Comparison of ENCODE assay signal across 20 mouse cellular contexts in genomic region chr5:106036176-106036575, GRCm38 (mm10).
DNase-seq lines count a peak whose midpoint lies in the region; ATAC-seq and TF ChIP-seq lines count a peak whose summit lies in the region.
"Had no signal": no experiment of that assay in that cellular context is flagged by ENCODE, and none has a peak within 500 bp of the region (broad histone marks: within the 10 kb centered on the region; RNA-seq: fewer than 3 reads in every experiment).

No protein-coding gene starts in this region.

- H3K27ac ChIP-seq in heart, embryonic 15.5 days = no peak overlapping the region
- no peak overlapping the region for H3K27ac ChIP-seq in kidney, postnatal 0 days
- H3K27ac ChIP-seq: forebrain, embryonic 12.5 days; heart, embryonic 10.5 days; hindbrain, embryonic 10.5 days; liver, embryonic 12.5 days; neural tube, embryonic 12.5 days had no signal

- no peaks in the 10 kb centered on the region for H3K4me1 ChIP-seq in heart, embryonic 15.5 days (replicated peaks)
- H3K4me1 ChIP-seq in kidney, postnatal 0 days (replicated peaks; ENCODE audit: insufficient read depth, low read length) = no peaks in the 10 kb centered on the region
- no peaks in the 10 kb centered on the region for H3K4me1 ChIP-seq in lung, adult 2 months (ENCODE audit: control insufficient read depth, insufficient read depth, low read length)
- H3K4me1 ChIP-seq: heart, embryonic 10.5 days; hindbrain, embryonic 10.5 days; liver, embryonic 12.5 days; neural tube, embryonic 12.5 days had no signal

- no peaks in the 10 kb centered on the region for H3K9me3 ChIP-seq in heart, embryonic 15.5 days (replicated peaks)
- H3K9me3 ChIP-seq in kidney, postnatal 0 days (replicated peaks; ENCODE audit: low read length) = no peaks in the 10 kb centered on the region
- H3K9me3 ChIP-seq: forebrain, embryonic 12.5 days; heart, embryonic 10.5 days; hindbrain, embryonic 10.5 days; liver, embryonic 12.5 days; neural tube, embryonic 12.5 days had no signal

- no peak for TF ChIP-seq POLR2A in lung, adult 2 months (IDR thresholded peaks at IDR 0.05; ENCODE audit: borderline replicate concordance, extremely low read depth, low read depth, low read length)

- intact Hi-C loops in heart, postnatal 25 days (cut with DNase I) = no loop called here

- no peak for TF ChIP-seq CTCF in kidney, postnatal 0 days (IDR thresholded peaks at IDR 0.05; ENCODE audit: low read depth)
- no peak for TF ChIP-seq CTCF in lung, adult 2 months (IDR thresholded peaks at IDR 0.05; ENCODE audit: insufficient read depth, low read length)

- H3K9ac ChIP-seq in heart, embryonic 15.5 days = no peak overlapping the region
- no peak overlapping the region for H3K9ac ChIP-seq in kidney, postnatal 0 days (ENCODE audit: low read depth, low read length)
- H3K9ac ChIP-seq: forebrain, embryonic 12.5 days; liver, embryonic 12.5 days; neural tube, embryonic 12.5 days had no signal

- no peak for ATAC-seq in heart, embryonic 15.5 days (replicated peaks; ENCODE audit: insufficient number of reproducible peaks, insufficient read depth, low FRiP score, low read depth)
- no peak; the same call in 1 of the 2 replicates for ATAC-seq in kidney, postnatal 0 days (replicated peaks; ENCODE audit: low FRiP score, low read depth)
- ATAC-seq: liver, embryonic 12.5 days had no signal

- peak overlapping the region; percentile 8; the same call in 1 of the 2 replicates for H3K4me2 ChIP-seq in heart, embryonic 15.5 days
- H3K4me2 ChIP-seq in kidney, postnatal 0 days (ENCODE audit: low read length) = peak overlapping the region; percentile 34
- H3K4me2 ChIP-seq: forebrain, embryonic 12.5 days; liver, embryonic 12.5 days; neural tube, embryonic 12.5 days had no signal

- H3K4me3 ChIP-seq in heart, embryonic 15.5 days = no peak overlapping the region
- H3K4me3 ChIP-seq in kidney, postnatal 0 days (replicated peaks; ENCODE audit: low read depth, low read length) = no peak overlapping the region
- no peak overlapping the region for H3K4me3 ChIP-seq in lung, adult 2 months (replicated peaks; ENCODE audit: extremely low read depth, low read depth, low read length)
- H3K4me3 ChIP-seq: forebrain, embryonic 12.5 days; heart, embryonic 10.5 days; hindbrain, embryonic 10.5 days; liver, embryonic 12.5 days; neural tube, embryonic 12.5 days had no signal

- DNase-seq in heart, postnatal 25 days (ENCODE audit: low spot score) = no peak
- peak; percentile 79 for DNase-seq in kidney, postnatal 0 days (ENCODE audit: low spot score)
- no peak for DNase-seq in kidney, adult 8-10 months
- peak; percentile 16 for DNase-seq in lung, postnatal 10 days
- no peak for DNase-seq in lung, adult 2 months
- peak; percentile 5 to 49 for DNase-seq in lung, postnatal 4 days
- DNase-seq: adrenal gland, adult 2 months; cerebellum, adult 11 months; cerebellum, postnatal 14 days; embryo, embryonic 11 days; gastrocnemius, postnatal 14 days; layer of hippocampus, adult 9-11 months; right cerebral cortex, postnatal 14 days; thymus, postnatal 25 days had no signal

- H3K27me3 ChIP-seq in heart, embryonic 15.5 days = no peaks in the 10 kb centered on the region
- H3K27me3 ChIP-seq in kidney, postnatal 0 days (ENCODE audit: insufficient read depth, low read length) = no peaks in the 10 kb centered on the region
- H3K27me3 ChIP-seq: forebrain, embryonic 12.5 days; liver, embryonic 12.5 days; neural tube, embryonic 12.5 days had no signal

- 52% methylated on average over 6 of the region's 6 CpGs for WGBS in heart, embryonic 15.5 days
- WGBS in kidney, postnatal 0 days = 28% methylated on average over 6 of the region's 6 CpGs
- 48% methylated on average over 6 of the region's 6 CpGs for WGBS in lung, adult 2 months

- no peaks in the 10 kb centered on the region for H3K36me3 ChIP-seq in heart, embryonic 15.5 days
- no peaks in the 10 kb centered on the region for H3K36me3 ChIP-seq in kidney, postnatal 0 days (ENCODE audit: insufficient read depth, low read length)
- H3K36me3 ChIP-seq: forebrain, embryonic 12.5 days; heart, embryonic 10.5 days; hindbrain, embryonic 10.5 days; liver, embryonic 12.5 days; neural tube, embryonic 12.5 days had no signal

Comparison
In these comparisons a context has a peak if more than half of its experiments do, and no peak if none do; other contexts are left out.
1. DNase-seq: peak in kidney, postnatal 0 days (single experiment), lung, postnatal 10 days (single experiment) and lung, postnatal 4 days (2 of 2); none in heart, postnatal 25 days (single experiment), kidney, adult 8-10 months (0 of 2) and lung, adult 2 months (single experiment).